Mouse (Mus musculus): ENCODE measurements around the gene Rad54l2.
A peak's percentile ranks its signal among the peaks of the same experiment; 100 is the strongest.

Gene Rad54l2

GRCm38 (mm10) chr9:106676571-106676970, 112.4 kb downstream of the Rad54l2 start:
- no peak for DNase-seq (ENCODE audit: low spot score in 2 of 2)

- DNase-seq (ENCODE audit: low spot score in 2 of 2), result no peak
Observed at GRCm38 (mm10) chr9:106675965-106676364, 113.0 kb downstream of the Rad54l2 start.

DNA sequence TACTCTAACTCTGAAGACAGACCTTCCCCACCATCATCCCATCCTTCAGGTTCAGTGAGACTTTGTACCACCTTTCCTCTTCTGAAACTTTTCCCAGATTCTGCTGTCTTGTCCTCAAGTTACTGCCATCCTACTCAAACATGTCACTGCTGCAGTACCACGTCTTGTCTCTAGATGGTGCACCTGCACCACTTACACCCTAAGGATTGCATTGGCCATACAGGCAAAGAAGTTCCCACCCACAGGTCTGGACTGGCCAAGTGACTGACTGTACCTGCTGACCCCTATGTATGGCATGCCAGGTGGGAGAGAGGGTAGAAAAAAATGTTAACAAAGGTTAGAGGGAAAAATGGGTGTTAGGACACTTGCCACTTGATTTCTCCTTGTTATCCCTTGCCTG, 113.5 kb downstream of the Rad54l2 start:
- DNase-seq (ENCODE audit: low spot score in 2 of 2), result peak; percentile 68 to 88

DNA sequence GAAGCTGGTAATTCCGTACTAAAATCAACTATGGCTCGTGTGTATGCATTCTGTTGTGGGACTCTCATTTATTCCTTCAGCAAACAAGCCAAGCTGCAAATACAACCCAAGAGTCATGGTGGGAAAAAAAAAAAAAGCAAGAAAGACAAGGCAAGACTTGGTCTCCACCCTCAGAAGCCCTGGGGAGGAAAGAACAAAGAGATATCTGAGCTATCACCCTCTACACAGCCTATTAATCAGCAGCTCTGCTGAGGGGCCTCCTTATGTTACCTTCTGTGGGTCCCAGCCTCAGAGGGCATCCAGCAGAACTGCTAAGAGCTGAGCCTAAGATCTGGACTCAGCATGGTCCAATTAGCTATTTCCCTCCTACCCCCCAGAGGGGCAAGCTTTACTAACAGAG, 115.1 kb downstream of the Rad54l2 start:
- DNase-seq (ENCODE audit: low spot score in 2 of 2), result no peak

DNA sequence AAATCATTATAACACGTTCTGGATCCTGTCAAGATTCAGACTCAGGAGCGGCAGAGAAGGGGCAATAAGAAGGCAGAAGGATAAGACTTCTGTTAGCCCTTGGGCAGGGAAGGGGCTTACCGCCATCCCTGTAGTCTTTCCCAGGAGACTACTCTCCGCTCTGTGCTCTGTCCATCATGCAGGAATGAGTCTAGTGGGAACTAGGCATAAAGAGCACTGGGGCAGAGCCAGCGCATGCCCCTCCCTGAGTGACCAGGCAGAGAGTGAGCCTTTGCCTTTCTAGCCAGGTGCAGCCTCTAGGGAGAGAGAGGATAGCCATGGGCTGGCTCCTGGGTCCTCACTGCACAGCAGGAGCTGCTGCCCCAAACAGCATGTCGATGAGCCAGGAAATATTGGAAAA, 124.1 kb downstream of the Rad54l2 start:
- no peak for DNase-seq (ENCODE audit: low spot score in 2 of 2)

DNA sequence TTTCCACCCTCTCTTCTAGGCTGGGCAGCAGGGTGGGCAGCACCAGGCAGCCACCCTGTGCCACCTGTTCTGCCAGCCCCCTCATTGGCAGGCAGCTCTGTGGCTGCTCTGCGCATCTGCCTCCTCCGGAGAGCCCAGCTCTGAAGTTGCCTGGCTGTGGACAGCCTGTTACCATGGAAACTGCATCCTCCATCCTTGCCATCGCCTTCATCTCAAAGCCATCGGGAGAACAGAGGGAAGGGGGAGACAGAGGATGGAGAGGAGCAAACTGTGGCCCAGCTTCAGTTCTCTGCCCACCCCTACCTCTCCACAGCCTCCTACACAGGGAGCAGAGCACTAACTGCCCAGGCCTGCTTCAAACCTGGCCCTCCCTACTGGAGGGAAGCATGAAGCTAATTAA, 124.6 kb downstream of the Rad54l2 start:
- peak in 1 of 2 experiments; percentile 41 for DNase-seq (ENCODE audit: low spot score in 2 of 2)

- DNase-seq (ENCODE audit: low spot score in 2 of 2), result no peak
Observed at GRCm38 (mm10) chr9:106663200-106663599, 125.8 kb downstream of the Rad54l2 start.

- no peak for DNase-seq (ENCODE audit: low spot score in 2 of 2)
Observed at GRCm38 (mm10) chr9:106659935-106660334, 129.1 kb downstream of the Rad54l2 start.

- no peak for DNase-seq (ENCODE audit: low spot score in 2 of 2)
Observed at GRCm38 (mm10) chr9:106659441-106659840, 129.6 kb downstream of the Rad54l2 start.

GRCm38 (mm10) chr9:106657592-106657991, 131.4 kb downstream of the Rad54l2 start:
- DNase-seq (ENCODE audit: low spot score in 2 of 2), result no peak

DNA sequence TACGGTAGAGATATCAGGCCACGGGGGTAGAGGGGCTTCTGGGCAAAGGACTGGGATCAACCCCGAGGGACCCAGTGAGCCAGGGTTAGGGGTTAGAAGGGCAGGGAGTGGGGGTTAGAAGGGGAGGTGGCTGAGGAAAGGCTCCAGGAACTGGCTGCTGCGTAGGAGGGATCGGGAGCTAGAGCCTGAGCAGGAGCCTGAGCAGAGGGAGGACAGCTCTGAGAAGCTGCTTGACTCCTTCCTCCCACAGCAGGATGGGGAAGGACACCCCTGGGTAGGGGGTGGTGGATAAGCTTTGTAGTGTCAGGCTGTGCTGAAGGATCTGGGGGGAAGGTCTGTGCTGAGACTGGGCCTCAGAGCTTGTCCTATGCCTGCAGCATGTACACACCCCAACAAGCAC, 132.2 kb downstream of the Rad54l2 start:
- DNase-seq (ENCODE audit: low spot score in 2 of 2), result no peak

- peak in 1 of 2 experiments; percentile 46 for DNase-seq (ENCODE audit: low spot score in 2 of 2)
Observed at GRCm38 (mm10) chr9:106655884-106656720, 132.9 kb downstream of the Rad54l2 start, which contains the start of gene Grm2. Gene Grm2 (minus strand): TSS chr9:106656082.

- no peak for DNase-seq (ENCODE audit: low spot score in 2 of 2)
Observed at GRCm38 (mm10) chr9:106652720-106653119, 136.3 kb downstream of the Rad54l2 start.

- no peak for DNase-seq (ENCODE audit: low spot score in 2 of 2)
Observed at GRCm38 (mm10) chr9:106647226-106647625, 141.8 kb downstream of the Rad54l2 start.

DNA sequence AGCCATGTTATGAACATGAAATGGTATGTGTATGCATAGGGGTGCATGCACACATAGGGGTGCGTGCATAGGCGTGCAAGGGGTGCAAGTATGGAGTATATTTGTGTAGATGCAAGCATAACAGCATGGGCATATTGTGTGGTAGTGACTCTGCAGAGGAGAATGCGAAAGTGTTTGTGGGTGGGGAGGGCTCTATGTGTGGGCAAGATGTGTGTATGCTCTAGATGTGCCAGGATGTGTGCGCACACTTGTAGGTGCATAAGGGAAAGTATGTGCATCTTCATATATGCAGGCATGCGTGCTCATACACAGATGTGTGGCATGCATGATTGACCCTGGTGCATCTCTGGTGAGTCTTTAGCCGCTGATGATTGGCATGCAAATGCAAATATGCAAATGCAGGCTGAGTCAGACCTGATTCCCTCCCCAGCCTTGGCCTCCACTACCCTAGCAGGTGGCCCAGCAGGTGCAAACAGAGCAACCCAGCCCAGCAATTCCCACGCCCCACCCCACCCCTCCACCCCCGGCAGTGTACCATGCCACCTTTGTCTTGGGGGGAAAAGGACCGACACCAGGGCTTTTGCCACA, 143.2 kb downstream of the Rad54l2 start:
- DNase-seq (ENCODE audit: low spot score in 2 of 2), result no peak

GRCm38 (mm10) chr9:106643787-106644186, 145.2 kb downstream of the Rad54l2 start:
- no peak for DNase-seq (ENCODE audit: low spot score in 2 of 2)

DNA sequence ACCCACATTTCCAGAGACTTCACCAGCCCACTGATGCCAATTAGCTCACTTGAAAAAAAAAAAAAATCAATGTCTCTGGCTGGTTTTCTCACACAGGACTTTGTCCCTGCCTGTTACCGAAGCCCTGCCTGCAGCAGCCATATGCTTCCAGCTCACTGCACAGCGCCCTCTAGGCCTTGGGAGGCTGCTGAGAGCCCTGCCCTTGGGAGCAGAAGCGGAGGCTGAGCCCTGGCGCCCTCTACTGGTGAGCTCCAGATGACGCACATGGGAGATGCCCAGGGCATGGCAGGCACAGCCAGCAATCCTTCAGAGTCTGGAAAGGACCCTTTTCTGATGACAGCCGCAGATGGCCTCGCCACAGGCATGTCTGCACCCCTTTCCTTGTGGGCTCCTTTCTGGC, 145.9 kb downstream of the Rad54l2 start:
- DNase-seq (ENCODE audit: low spot score in 2 of 2), result peak; percentile 73 to 86

GRCm38 (mm10) chr9:106641346-106641745, 147.6 kb downstream of the Rad54l2 start:
- DNase-seq (ENCODE audit: low spot score in 2 of 2), result no peak

DNA sequence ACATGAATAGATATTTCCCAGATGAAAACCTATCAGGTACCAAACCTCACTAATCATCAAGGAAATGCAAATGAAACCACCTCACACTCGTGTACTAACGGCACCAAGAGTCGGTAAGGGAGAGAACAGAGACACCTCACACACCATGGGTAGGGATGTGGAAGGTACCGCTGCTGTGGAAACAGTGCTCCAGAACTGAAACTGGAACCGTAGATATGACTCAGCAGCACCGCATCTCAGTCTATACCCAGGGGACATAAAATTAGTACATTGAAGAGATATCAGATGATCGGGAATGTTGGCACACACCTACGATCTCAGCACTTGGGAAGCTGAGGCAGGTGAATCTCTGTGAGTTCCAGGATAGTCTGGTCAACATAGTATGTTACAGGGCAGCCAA, 150.8 kb downstream of the Rad54l2 start:
- DNase-seq (ENCODE audit: low spot score in 2 of 2), result no peak

All from cerebellum, postnatal 4 days (tissue).